Comparison of ENCODE assay signal across 17 mouse cellular contexts in the genomic region with DNA sequence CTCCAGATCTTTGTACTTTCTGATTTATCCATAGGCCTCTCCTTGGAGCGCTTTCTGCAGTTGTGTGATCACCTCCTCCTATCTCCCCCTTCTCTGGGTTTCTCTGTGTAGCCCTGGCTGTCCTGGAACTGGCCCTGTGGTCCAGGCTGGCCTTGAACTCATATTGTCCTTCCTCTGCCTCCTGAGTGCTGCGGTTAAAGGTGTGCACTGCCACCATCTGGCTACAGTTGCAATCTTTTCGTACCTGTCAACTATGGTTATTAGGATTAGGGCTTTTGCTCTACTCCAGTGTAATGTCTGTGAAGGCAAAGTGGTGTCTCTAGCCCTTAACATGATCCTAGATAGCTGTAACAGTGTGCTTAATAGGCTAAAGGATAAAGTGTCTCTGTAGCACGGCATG. TPM values are rescaled to one million over a fixed set of nuclear protein-coding genes. Genes with fewer than 3 reads are reported as not detected.
DNase-seq lines count a peak whose midpoint lies in the region; ATAC-seq and TF ChIP-seq lines count a peak whose summit lies in the region.
"Had no signal": no experiment of that assay in that cellular context is flagged by ENCODE, and none has a peak within 500 bp of the region (broad histone marks: within the 10 kb centered on the region; RNA-seq: fewer than 3 reads in every experiment).

No protein-coding gene starts in this region.

- 0 out of 2 replicates have a peak overlapping the region, but pooled peaks have one; percentile 7 for H3K9ac ChIP-seq in hindbrain, embryonic 15.5 days
- H3K9ac ChIP-seq in hindbrain, embryonic 13.5 days, result no peak overlapping the region
- no peak overlapping the region for H3K9ac ChIP-seq in lung, postnatal 0 days (replicated peaks; ENCODE audit: low read depth)
- H3K9ac ChIP-seq in MEL (ENCODE audit: control insufficient read depth, low read depth, low read length, poor library complexity, severe bottlenecking), result peak overlapping the region; percentile 16; the same call in 1 of the 2 replicates
- H3K9ac ChIP-seq: forebrain, embryonic 12.5 days; heart, embryonic 13.5 days; limb, embryonic 12.5 days; lung, embryonic 14.5 days had no signal

- TF ChIP-seq EP300 in lung, postnatal 0 days (IDR thresholded peaks at IDR 0.05), result no peak
- TF ChIP-seq EP300 in MEL (IDR thresholded peaks at IDR 0.05; ENCODE audit: low read depth in 1 of 2, low read length in 2 of 2), result no peak

- peaks cover 25% of the 10 kb centered on the region for H3K79me2 ChIP-seq in MEL (ENCODE audit: control insufficient read depth, insufficient read depth, low read length, poor library complexity)

- no peak overlapping the region for H3K4me2 ChIP-seq in hindbrain, embryonic 15.5 days
- no peak overlapping the region for H3K4me2 ChIP-seq in hindbrain, embryonic 13.5 days
- H3K4me2 ChIP-seq in lung, postnatal 0 days (replicated peaks; ENCODE audit: low read depth, low read length), result no peak overlapping the region
- H3K4me2 ChIP-seq: forebrain, embryonic 12.5 days; heart, embryonic 13.5 days; limb, embryonic 12.5 days; lung, embryonic 14.5 days had no signal

- peaks cover 7% of the 10 kb centered on the region for H3K4me1 ChIP-seq in hindbrain, embryonic 15.5 days (replicated peaks)
- H3K4me1 ChIP-seq in hindbrain, embryonic 13.5 days (replicated peaks), result peaks cover 9% of the 10 kb centered on the region
- peaks cover 3% of the 10 kb centered on the region; the same call in 1 of the 2 replicates for H3K4me1 ChIP-seq in lung, postnatal 0 days (ENCODE audit: insufficient read depth, low read depth, low read length)
- peaks cover 3% of the 10 kb centered on the region; the same call in 1 of the 2 replicates for H3K4me1 ChIP-seq in lung, adult 2 months (ENCODE audit: control insufficient read depth, insufficient read depth, low read length)
- peaks cover 9 to 13% of the 10 kb centered on the region in 2 experiments for H3K4me1 ChIP-seq in MEL (ENCODE audit: control insufficient read depth in 1 of 2, insufficient read depth in 2 of 2, low read length in 2 of 2)

- ATAC-seq in hindbrain, embryonic 15.5 days (ENCODE audit: low FRiP score, low read depth), result no peak
- ATAC-seq in hindbrain, embryonic 13.5 days (ENCODE audit: low FRiP score), result no peak
- no peak for ATAC-seq in lung, postnatal 0 days

- no peaks in the 10 kb centered on the region for H3K27me3 ChIP-seq in hindbrain, embryonic 15.5 days
- no peaks in the 10 kb centered on the region for H3K27me3 ChIP-seq in hindbrain, embryonic 13.5 days
- no peaks in the 10 kb centered on the region for H3K27me3 ChIP-seq in lung, postnatal 0 days (replicated peaks; ENCODE audit: insufficient read depth, low read length)
- no peaks in the 10 kb centered on the region for H3K27me3 ChIP-seq in MEL (ENCODE audit: control insufficient read depth in 1 of 2, insufficient read depth in 2 of 2, low read length in 2 of 2)
- H3K27me3 ChIP-seq: forebrain, embryonic 12.5 days; heart, embryonic 13.5 days; limb, embryonic 12.5 days had no signal

- no peak overlapping the region for H3K4me3 ChIP-seq in hindbrain, embryonic 15.5 days
- H3K4me3 ChIP-seq in hindbrain, embryonic 13.5 days, result no peak overlapping the region
- no peak overlapping the region for H3K4me3 ChIP-seq in lung, postnatal 0 days (ENCODE audit: low read depth, low read length)
- H3K4me3 ChIP-seq in lung, adult 2 months (replicated peaks; ENCODE audit: extremely low read depth, low read depth, low read length), result no peak overlapping the region
- no peak overlapping the region for H3K4me3 ChIP-seq in MEL (ENCODE audit: control insufficient read depth in 1 of 2, insufficient read depth in 1 of 2, low read depth in 2 of 2, low read length in 2 of 2)
- H3K4me3 ChIP-seq: forebrain, embryonic 12.5 days; heart, embryonic 13.5 days; limb, embryonic 12.5 days had no signal

- no peak; the same call in 1 of the 2 replicates for TF ChIP-seq RAD21 in MEL (IDR thresholded peaks at IDR 0.05; ENCODE audit: low read depth, low read length)

- 94% methylated on average over 4 of the region's 4 CpGs for WGBS in hindbrain, embryonic 15.5 days
- 87% methylated on average over 4 of the region's 4 CpGs for WGBS in hindbrain, embryonic 13.5 days
- WGBS in lung, postnatal 0 days, result 90% methylated on average over 4 of the region's 4 CpGs
- WGBS in lung, adult 2 months, result 89% methylated on average over 4 of the region's 4 CpGs

- no peak for DNase-seq in lung, postnatal 0 days (ENCODE audit: low spot score)
- no peak for DNase-seq in lung, adult 2 months
- DNase-seq in MEL (ENCODE audit: low read depth, low spot score), result no peak
- DNase-seq in right cerebral cortex, postnatal 4 days, result no peak
- no peak for DNase-seq in T-cell, adult 2 months (ENCODE audit: low spot score)
- DNase-seq: cerebellum, postnatal 14 days; kidney, postnatal 14 days; lung, embryonic 14.5 days; midbrain, embryonic 14.5 days; retina, postnatal 1 day; spleen, adult 18-20 months had no signal

- TF ChIP-seq POLR2A in lung, adult 2 months (IDR thresholded peaks at IDR 0.05; ENCODE audit: borderline replicate concordance, extremely low read depth, low read depth, low read length), result no peak
- TF ChIP-seq POLR2A in MEL (IDR thresholded peaks at IDR 0.05; ENCODE audit: control insufficient read depth in 1 of 2, insufficient read depth in 1 of 2, low read depth in 1 of 2, low read length in 2 of 2, poor library complexity in 1 of 2), result no peak

- H3K27ac ChIP-seq in hindbrain, embryonic 15.5 days (replicated peaks), result no peak overlapping the region
- H3K27ac ChIP-seq in hindbrain, embryonic 13.5 days, result no peak overlapping the region
- H3K27ac ChIP-seq in lung, postnatal 0 days (ENCODE audit: low read length), result no peak overlapping the region
- H3K27ac ChIP-seq in MEL (ENCODE audit: control insufficient read depth, low read depth, low read length), result no peak overlapping the region
- H3K27ac ChIP-seq: forebrain, embryonic 12.5 days; heart, embryonic 13.5 days; limb, embryonic 12.5 days; macrophage had no signal

- TF ChIP-seq CTCF in lung, postnatal 0 days (IDR thresholded peaks at IDR 0.05), result peak; percentile 20
- TF ChIP-seq CTCF in lung, adult 2 months (IDR thresholded peaks at IDR 0.05; ENCODE audit: insufficient read depth, low read length), result no peak
- TF ChIP-seq CTCF in MEL (IDR thresholded peaks at IDR 0.05 in 2 of 3, conservative IDR thresholded peaks at IDR 0.05 in 1 of 3; ENCODE audit: control insufficient read depth in 1 of 3, insufficient read depth in 1 of 3, low read depth in 2 of 3, low read length in 3 of 3, poor library complexity in 1 of 3, severe bottlenecking in 1 of 3), result peak in 2 of 3 experiments; percentile 15 to 31; a peak in 2 of 6 replicates

- H3K36me3 ChIP-seq in hindbrain, embryonic 15.5 days, result peaks cover 12% of the 10 kb centered on the region
- peaks cover 42% of the 10 kb centered on the region for H3K36me3 ChIP-seq in hindbrain, embryonic 13.5 days
- no peaks in the 10 kb centered on the region for H3K36me3 ChIP-seq in lung, postnatal 0 days (ENCODE audit: insufficient read depth, low read length)
- H3K36me3 ChIP-seq in MEL (ENCODE audit: control insufficient read depth in 1 of 2, insufficient read depth in 2 of 2, low read length in 2 of 2), result peaks cover 17 to 30% of the 10 kb centered on the region in 2 experiments

- H3K9me3 ChIP-seq in hindbrain, embryonic 15.5 days, result no peaks in the 10 kb centered on the region
- H3K9me3 ChIP-seq in hindbrain, embryonic 13.5 days, result no peaks in the 10 kb centered on the region
- H3K9me3 ChIP-seq in lung, postnatal 0 days (ENCODE audit: low read length), result no peaks in the 10 kb centered on the region
- no peaks in the 10 kb centered on the region for H3K9me3 ChIP-seq in MEL (replicated peaks; ENCODE audit: insufficient read depth, low read length)
- H3K9me3 ChIP-seq: forebrain, embryonic 12.5 days; heart, embryonic 13.5 days; limb, embryonic 12.5 days had no signal

TF ChIP-seq in MEL, 35 proteins besides CTCF, POLR2A, EP300 and RAD21:
- TF ChIP-seq ELF1 (IDR thresholded peaks at IDR 0.05; ENCODE audit: low read depth, low read length), result no peak
- peak; percentile 26; the same call in 1 of the 2 replicates for TF ChIP-seq SMC3 (IDR thresholded peaks at IDR 0.05; ENCODE audit: low read depth, low read length)
- TF ChIP-seq TAL1 (IDR thresholded peaks at IDR 0.05; ENCODE audit: low read length), result no peak
- TF ChIP-seq NRF1 (IDR thresholded peaks at IDR 0.05; ENCODE audit: insufficient read depth, low read depth, low read length, poor library complexity, severe bottlenecking), result no peak
- TF ChIP-seq TBP (IDR thresholded peaks at IDR 0.05; ENCODE audit: low read depth, low read length), result no peak
- TF ChIP-seq TCF12 (IDR thresholded peaks at IDR 0.05; ENCODE audit: low read depth, low read length), result no peak
- TF ChIP-seq RCOR1 (IDR thresholded peaks at IDR 0.05; ENCODE audit: low read depth, low read length), result no peak

RNA-seq across cellular contexts. Expression of a gene that starts 5.0 kb away (rescaled TPM):
- 68.3 and 69.8 TPM in 2 replicates for polyA plus RNA-seq in hindbrain, embryonic 15.5 days (2015; fragmentation: Nextera tagmentation; extraction: Ambion mirVana)
- polyA plus RNA-seq in hindbrain, embryonic 13.5 days (2015; fragmentation: Nextera tagmentation; extraction: Ambion mirVana), result 72.5 and 73.5 TPM in 2 replicates
- 94.7 and 99.7 TPM in 2 replicates for polyA plus RNA-seq in lung, postnatal 0 days (2015; fragmentation: Nextera tagmentation; extraction: Ambion mirVana)
- polyA plus RNA-seq in lung, adult 2 months (2012; rRNA removed), result 42.7 and 56.7 TPM in 2 replicates
- total RNA-seq in MEL (2012; rRNA removed), result 126 and 128 TPM in 2 replicates
- polyA plus RNA-seq in MEL (2012; ENCODE audit: insufficient read depth in 1 of 2, insufficient read length in 2 of 2, low read depth in 1 of 2, low replicate concordance in 2 of 2, missing spikeins in 1 of 2), result 100 to 1,000 TPM in 1 of 2 experiments, not detected in 1; 110 TPM

RNA-seq across cellular contexts. Expression of a gene that starts 28.1 kb away (rescaled TPM):
- 52.5 and 53.2 TPM in 2 replicates for polyA plus RNA-seq in hindbrain, embryonic 15.5 days (2015; fragmentation: Nextera tagmentation; extraction: Ambion mirVana)
- 58.4 and 63.4 TPM in 2 replicates for polyA plus RNA-seq in hindbrain, embryonic 13.5 days (2015; fragmentation: Nextera tagmentation; extraction: Ambion mirVana)
- polyA plus RNA-seq in lung, postnatal 0 days (2015; fragmentation: Nextera tagmentation; extraction: Ambion mirVana), result 21.6 and 22.9 TPM in 2 replicates
- polyA plus RNA-seq in lung, adult 2 months (2012; rRNA removed), result 12.6 and 17.4 TPM in 2 replicates
- total RNA-seq in MEL (2012; rRNA removed), result 191 and 213 TPM in 2 replicates
- polyA plus RNA-seq in MEL (2012; ENCODE audit: insufficient read depth in 1 of 2, insufficient read length in 2 of 2, low read depth in 1 of 2, low replicate concordance in 2 of 2, missing spikeins in 1 of 2), result 100 to 1,000 TPM; 290 to 643 TPM

RNA-seq across cellular contexts. Expression of a gene that starts 36.6 kb away (rescaled TPM):
- polyA plus RNA-seq in hindbrain, embryonic 15.5 days (2015; fragmentation: Nextera tagmentation; extraction: Ambion mirVana), result 34.9 and 39.7 TPM in 2 replicates
- polyA plus RNA-seq in hindbrain, embryonic 13.5 days (2015; fragmentation: Nextera tagmentation; extraction: Ambion mirVana), result 31.1 and 33.0 TPM in 2 replicates
- polyA plus RNA-seq in lung, postnatal 0 days (2015; fragmentation: Nextera tagmentation; extraction: Ambion mirVana), result 33.2 and 35.4 TPM in 2 replicates
- polyA plus RNA-seq in lung, adult 2 months (2012; rRNA removed), result 21.7 and 27.8 TPM in 2 replicates
- total RNA-seq in MEL (2012; rRNA removed), result 14.3 and 16.2 TPM in 2 replicates
- 10 to 100 TPM in 1 of 2 experiments, not detected in 1; 78.2 TPM for polyA plus RNA-seq in MEL (2012; ENCODE audit: insufficient read depth in 1 of 2, insufficient read length in 2 of 2, low read depth in 1 of 2, low replicate concordance in 2 of 2, missing spikeins in 1 of 2)

Comparison
In these comparisons a context has a peak if more than half of its experiments do, and no peak if none do; other contexts are left out.
1. H3K9ac ChIP-seq: peak in hindbrain, embryonic 15.5 days (single experiment) and MEL (single experiment); none in hindbrain, embryonic 13.5 days (single experiment) and lung, postnatal 0 days (single experiment).